Mouse (Mus musculus) CH12.LX (cell line): Measurements from ENCODE around the gene Vhl. TPM values are rescaled to one million over a fixed set of nuclear protein-coding genes. Genes with fewer than 3 reads are reported as not detected.

Experiments used
- DNase-seq: peaks from one replicate; pipeline ENCODE4 v3.0.0-alpha.2; 2013; ENCODE audit errors: extremely low read depth
- H3K27ac ChIP-seq: 2 replicates; pipeline ENCODE4 v1.5.1; 2012; ENCODE audit warnings: low read depth, mild to moderate bottlenecking, control low read depth, moderate library complexity; ENCODE audit not compliant: insufficient read depth
- H3K27me3 ChIP-seq: replicated peaks from 2 replicates; pipeline ENCODE3; 2012; ENCODE audit warnings: inconsistent platforms
- H3K36me3 ChIP-seq, 2 experiments: replicated peaks in 1 of 2; 2 replicates each; pipeline versions ENCODE3 to v1.6.1; 2012; ENCODE audit warnings: inconsistent platforms in 1 of 2, low read length in 1 of 2, mild to moderate bottlenecking in 1 of 2, mixed read lengths in 1 of 2, moderate library complexity in 1 of 2; ENCODE audit not compliant: control insufficient read depth in 1 of 2, insufficient read depth in 1 of 2
- H3K4me1 ChIP-seq, 2 experiments: 2 replicates each; pipeline ENCODE4 v1.6.1; 2012; ENCODE audit warnings: inconsistent platforms in 1 of 2, moderate library complexity in 1 of 2; ENCODE audit not compliant: insufficient read depth in 2 of 2, control insufficient read depth in 1 of 2
- H3K4me2 ChIP-seq: 2 replicates; pipeline ENCODE4 v1.6.1; 2012; ENCODE audit warnings: low read depth, mild to moderate bottlenecking, control low read depth; ENCODE audit not compliant: poor library complexity, insufficient read depth, severe bottlenecking
- H3K4me3 ChIP-seq, 3 experiments: fragments of 150-350 bp in 1 of 3; sonication (generic) in 1 of 3; replicated peaks in 1 of 3; 2 replicates each; pipeline versions ENCODE3 to v1.5.1; 2011 to 2012; ENCODE audit warnings: low read depth in 2 of 3, low read length in 2 of 3, mild to moderate bottlenecking in 2 of 3, moderate library complexity in 2 of 3, control low read depth in 1 of 3, improper control_type of control experiment in 1 of 3, inconsistent platforms in 1 of 3, mixed read lengths in 1 of 3; ENCODE audit not compliant: poor library complexity in 1 of 3
- H3K79me2 ChIP-seq: replicated peaks from 2 replicates; pipeline ENCODE4 v1.6.1; 2012; ENCODE audit warnings: mild to moderate bottlenecking, moderate library complexity; ENCODE audit not compliant: control insufficient read depth, poor library complexity, insufficient read depth, severe bottlenecking; ENCODE audit errors: extremely low read depth
- H3K9ac ChIP-seq: 2 replicates; pipeline ENCODE4 v1.6.1; 2012; ENCODE audit warnings: low read depth, mild to moderate bottlenecking, control low read depth, moderate library complexity; ENCODE audit not compliant: insufficient read depth
- H3K9me3 ChIP-seq: replicated peaks from 2 replicates; pipeline ENCODE3; 2012; ENCODE audit warnings: low read length, inconsistent platforms, mixed read lengths
- BHLHE40 ChIP-seq: IDR thresholded peaks from 2 replicates; pipeline ENCODE4 v1.6.1; 2011; ENCODE audit warnings: mild to moderate bottlenecking, low read depth, low read length, improper control_type of control experiment
- CHD1 ChIP-seq: IDR thresholded peaks from 2 replicates; pipeline ENCODE4 v1.6.1; 2012; ENCODE audit warnings: low read depth, low read length, improper control_type of control experiment, inconsistent platforms
- CHD2 ChIP-seq: IDR thresholded peaks from 2 replicates; pipeline ENCODE4 v1.6.1; 2011; ENCODE audit warnings: low read length, improper control_type of control experiment
- CTCF ChIP-seq, 2 experiments: IDR thresholded peaks in 1 of 2; conservative IDR thresholded peaks in 1 of 2; 2 replicates each; pipeline ENCODE4 v1.5.1; 2011 to 2012; ENCODE audit warnings: low read depth in 2 of 2, low read length in 2 of 2, improper control_type of control experiment in 1 of 2, inconsistent platforms in 1 of 2, mild to moderate bottlenecking in 1 of 2, moderate library complexity in 1 of 2
- ELF1 ChIP-seq: IDR thresholded peaks from 2 replicates; pipeline ENCODE4 v1.6.1; 2014; ENCODE audit warnings: low read depth, mild to moderate bottlenecking, inconsistent platforms, low read length, improper control_type of control experiment
- EP300 ChIP-seq: IDR thresholded peaks from 2 replicates; pipeline ENCODE4 v1.6.1; 2011; ENCODE audit warnings: low read length, improper control_type of control experiment
- ETS1 ChIP-seq: conservative IDR thresholded peaks from 2 replicates; pipeline ENCODE4 v1.6.1; 2012; ENCODE audit warnings: low read depth, mild to moderate bottlenecking, inconsistent platforms, low read length, improper control_type of control experiment, moderate library complexity
- HCFC1 ChIP-seq: IDR thresholded peaks from 2 replicates; pipeline ENCODE4 v1.6.1; 2012; ENCODE audit warnings: low read depth, mild to moderate bottlenecking, inconsistent platforms, low read length, improper control_type of control experiment
- IRF4 ChIP-seq: IDR thresholded peaks from 2 replicates; pipeline ENCODE4 v1.6.1; 2014; ENCODE audit warnings: low read depth, mild to moderate bottlenecking, inconsistent platforms, low read length, improper control_type of control experiment
- JUN ChIP-seq: IDR thresholded peaks from 2 replicates; pipeline ENCODE4 v1.6.1; 2011; ENCODE audit warnings: low read depth, mild to moderate bottlenecking, low read length, improper control_type of control experiment, moderate library complexity; ENCODE audit not compliant: insufficient read depth
- JUND ChIP-seq: conservative IDR thresholded peaks from 2 replicates; pipeline ENCODE4 v1.6.1; 2011; ENCODE audit warnings: low read depth, low read length, improper control_type of control experiment
- KAT2A ChIP-seq: IDR thresholded peaks from 2 replicates; pipeline ENCODE4 v1.6.1; 2012; ENCODE audit warnings: low read length, improper control_type of control experiment, inconsistent platforms; ENCODE audit not compliant: insufficient replicate concordance
- MAFK ChIP-seq: IDR thresholded peaks from 2 replicates; pipeline ENCODE4 v1.6.1; 2011; ENCODE audit warnings: low read length, improper control_type of control experiment; ENCODE audit not compliant: insufficient replicate concordance
- MAX ChIP-seq: IDR thresholded peaks from 2 replicates; pipeline ENCODE4 v1.6.1; 2011; ENCODE audit warnings: low read length, improper control_type of control experiment
- MAZ ChIP-seq: IDR thresholded peaks from 2 replicates; pipeline ENCODE4 v1.6.1; 2012; ENCODE audit warnings: low read depth, mild to moderate bottlenecking, inconsistent platforms, low read length, improper control_type of control experiment, moderate library complexity
- MEF2A ChIP-seq: IDR thresholded peaks from 2 replicates; pipeline ENCODE4 v1.6.1; 2014; ENCODE audit warnings: low read depth, mild to moderate bottlenecking, inconsistent platforms, low read length, improper control_type of control experiment, borderline replicate concordance
- MXI1 ChIP-seq: IDR thresholded peaks from 2 replicates; pipeline ENCODE4 v1.6.1; 2011; ENCODE audit warnings: mild to moderate bottlenecking, low read depth, low read length, improper control_type of control experiment
- MYC ChIP-seq: IDR thresholded peaks from 2 replicates; pipeline ENCODE4 v1.6.1; 2011; ENCODE audit warnings: low read depth, mild to moderate bottlenecking, improper control_type of control experiment, low read length
- NELFE ChIP-seq: IDR thresholded peaks from 2 replicates; pipeline ENCODE4 v1.6.1; 2011; ENCODE audit warnings: low read depth, low read length, improper control_type of control experiment
- NRF1 ChIP-seq: IDR thresholded peaks from 2 replicates; pipeline ENCODE4 v1.6.1; 2014; ENCODE audit warnings: low read depth, mild to moderate bottlenecking, inconsistent platforms, low read length, improper control_type of control experiment, moderate library complexity
- PAX5 ChIP-seq: IDR thresholded peaks from 2 replicates; pipeline ENCODE4 v1.6.1; 2012; ENCODE audit warnings: low read length, inconsistent platforms, mixed read lengths
- POLR2A ChIP-seq: IDR thresholded peaks from 2 replicates; pipeline ENCODE4 v1.6.1; 2011; ENCODE audit warnings: low read depth, mild to moderate bottlenecking, improper control_type of control experiment, low read length
- POLR2AphosphoS2 ChIP-seq: IDR thresholded peaks from 2 replicates; pipeline ENCODE4 v1.6.1; 2011; ENCODE audit warnings: low read depth, low read length, improper control_type of control experiment
- RAD21 ChIP-seq: IDR thresholded peaks from 2 replicates; pipeline ENCODE4 v1.6.1; 2011; ENCODE audit warnings: low read depth, mild to moderate bottlenecking, low read length, improper control_type of control experiment, moderate library complexity
- SMC3 ChIP-seq: IDR thresholded peaks from 2 replicates; pipeline ENCODE4 v1.6.1; 2011; ENCODE audit warnings: low read depth, low read length, improper control_type of control experiment
- TBP ChIP-seq: conservative IDR thresholded peaks from 2 replicates; pipeline ENCODE4 v1.6.1; 2011; ENCODE audit warnings: low read depth, low read length, improper control_type of control experiment
- TCF12 ChIP-seq: IDR thresholded peaks from 2 replicates; pipeline ENCODE4 v1.6.1; 2014; ENCODE audit warnings: low read depth, mild to moderate bottlenecking, inconsistent platforms, low read length, improper control_type of control experiment
- UBTF ChIP-seq: IDR thresholded peaks from 2 replicates; pipeline ENCODE4 v1.6.1; 2012; ENCODE audit warnings: low read depth, mild to moderate bottlenecking, inconsistent platforms, low read length, improper control_type of control experiment, moderate library complexity
- USF1 ChIP-seq: IDR thresholded peaks from 2 replicates; pipeline ENCODE4 v1.6.1; 2014; ENCODE audit warnings: low read depth, mild to moderate bottlenecking, inconsistent platforms, low read length, improper control_type of control experiment
- USF2 ChIP-seq: conservative IDR thresholded peaks from 2 replicates; pipeline ENCODE4 v1.6.1; 2011; ENCODE audit warnings: low read depth, low read length, improper control_type of control experiment
- ZC3H11A ChIP-seq: IDR thresholded peaks from 2 replicates; pipeline ENCODE4 v1.6.1; 2012; ENCODE audit warnings: low read depth, mild to moderate bottlenecking, inconsistent platforms, low read length, improper control_type of control experiment
- ZKSCAN1 ChIP-seq: IDR thresholded peaks from 2 replicates; pipeline ENCODE4 v1.6.1; 2012; ENCODE audit warnings: low read depth, inconsistent platforms, low read length, improper control_type of control experiment, borderline replicate concordance
- ZMIZ1 ChIP-seq: IDR thresholded peaks from 2 replicates; pipeline ENCODE4 v1.6.1; 2012; ENCODE audit warnings: low read depth, mild to moderate bottlenecking, inconsistent platforms, low read length, improper control_type of control experiment
- ZNF384 ChIP-seq: IDR thresholded peaks from 2 replicates; pipeline ENCODE4 v1.6.1; 2012; ENCODE audit warnings: low read depth, low read length, improper control_type of control experiment, inconsistent platforms
- dilution Hi-C: fragments of 300-500 bp; cut with MboI; formaldehyde crosslinking; loops from 2 replicates; pipeline ENCODE4 v1.14.3; 2020; ENCODE audit warnings: low sequenced_read_pairs; ENCODE audit not compliant: extremely low pct_unique_long_range_greater_than_20kb, extremely low pct_ligation_motif_present
- in situ Hi-C: fragments of 300-500 bp; cut with MboI; formaldehyde crosslinking; loops from 3 replicates; pipeline ENCODE4 v1.14.3; 2019; ENCODE audit warnings: low sequenced_read_pairs, low pct_ligation_motif_present, low pct_unique_long_range_greater_than_20kb, mixed read lengths
- polyA plus RNA-seq: library from polyadenylated mRNA; unstranded; fragments of >175 nt; gene quantifications from 2 replicates; pipeline ENCODE4 v1.2.1, GENCODE M21; 2012; ENCODE audit warnings: low read depth; ENCODE audit not compliant: insufficient read length
- total RNA-seq, 2 experiments: library from RNA; depleted of rRNA; stranded (reverse); fragments of 300-350 nt in 1 of 2; fragments of >200 nt in 1 of 2; gene quantifications; 2 replicates each; pipeline ENCODE4 v1.2.3; 2012 to 2014

Gene Vhl
- total and polyA plus RNA-seq, 3 experiments, result 14.2 to 36.6 (median 23.1) TPM

- peaks cover 19 to 50% of the 10 kb centered on the region in 2 experiments for H3K36me3 ChIP-seq
- no peak for DNase-seq
- TF ChIP-seq TBP (no peak), ZMIZ1 (no peak)
- H3K27ac ChIP-seq, result peak overlapping the region; percentile 64
- peaks cover 17 to 78% of the 10 kb centered on the region in 2 experiments for H3K4me1 ChIP-seq
- H3K9me3 ChIP-seq, result no peaks in the 10 kb centered on the region
- no peak overlapping the region for H3K4me3 ChIP-seq
- in situ Hi-C loops (no loop called here), dilution Hi-C loops (no loop called here)
- H3K27me3 ChIP-seq, result no peaks in the 10 kb centered on the region
- H3K4me2 ChIP-seq, result no peak overlapping the region
- peaks cover 75% of the 10 kb centered on the region for H3K79me2 ChIP-seq
- H3K9ac ChIP-seq, result no peak overlapping the region
Observed at GRCm38 (mm10) chr6:113643967-113644366, 20.2 kb downstream of the Vhl start.

DNA sequence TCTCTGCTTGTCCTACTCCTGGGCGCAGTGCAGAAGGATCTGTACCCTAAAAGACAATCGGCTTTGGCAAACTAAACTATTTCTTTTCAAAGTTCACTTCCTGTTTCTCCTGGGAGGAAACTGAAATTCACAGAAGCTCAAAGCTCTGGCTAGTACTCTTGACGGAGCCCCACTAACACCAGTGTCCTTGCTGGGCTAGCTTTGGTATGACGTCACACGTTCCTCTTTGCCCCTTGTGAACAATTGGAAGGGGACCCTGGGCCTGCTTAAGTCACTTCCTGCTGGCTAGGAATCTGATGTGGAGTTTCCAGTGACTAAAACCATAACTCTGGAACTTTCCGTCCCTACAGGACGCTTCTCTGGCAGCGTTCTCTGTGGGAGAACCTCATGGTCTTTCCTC, 21.0 kb downstream of the Vhl start:
- in situ Hi-C loops (no loop called here), dilution Hi-C loops (no loop called here)
- DNase-seq, result peak; percentile 48
- Histone ChIP-seq H3K4me2 (peak overlapping the region; percentile 48), H3K9ac (peak overlapping the region; percentile 29), H3K27me3 (no peaks in the 10 kb centered on the region), H3K9me3 (no peaks in the 10 kb centered on the region), H3K79me2 (peaks cover 70% of the 10 kb centered on the region), H3K27ac (peak overlapping the region; percentile 64), H3K4me3 (no peak overlapping the region), H3K36me3 (peaks cover 21 to 58% of the 10 kb centered on the region in 2 experiments), H3K4me1 (peaks cover 21 to 82% of the 10 kb centered on the region in 2 experiments)
- TF ChIP-seq ETS1 (peak; percentile 91), MAX (no peak; the same call in none of the 2 replicates), ZNF384 (no peak), PAX5 (no peak), BHLHE40 (peak; percentile 43), JUN (peak; percentile 71), MYC (0 out of 2 replicates have a peak, but pooled peaks have one; percentile 28), EP300 (peak; percentile 90), MEF2A (peak; percentile 69; the same call in 1 of the 2 replicates), ZMIZ1 (no peak), CTCF (conservative IDR thresholded peaks at IDR 0.05 in 1 of 2, IDR thresholded peaks at IDR 0.05 in 1 of 2; ENCODE audit: low read depth in 2 of 2, low read length in 2 of 2) (no peak), RAD21 (no peak), MAFK (no peak), POLR2A (no peak), ZC3H11A (no peak), ZKSCAN1 (no peak), MXI1 (no peak), TCF12 (peak; percentile 43; the same call in 1 of the 2 replicates), USF1 (no peak), CHD1 (no peak), SMC3 (no peak), TBP (no peak), JUND (peak; percentile 82; the same call in 1 of the 2 replicates), NELFE (no peak), HCFC1 (peak; percentile 31; the same call in 1 of the 2 replicates), ELF1 (peak; percentile 65; the same call in 1 of the 2 replicates), KAT2A (no peak), USF2 (no peak), UBTF (no peak), CHD2 (no peak), NRF1 (no peak), MAZ (no peak), POLR2AphosphoS2 (no peak), IRF4 (peak; percentile 91)
